Mouse (Mus musculus): Measurements from ENCODE around the gene Srgap2.

Gene Srgap2

DNA sequence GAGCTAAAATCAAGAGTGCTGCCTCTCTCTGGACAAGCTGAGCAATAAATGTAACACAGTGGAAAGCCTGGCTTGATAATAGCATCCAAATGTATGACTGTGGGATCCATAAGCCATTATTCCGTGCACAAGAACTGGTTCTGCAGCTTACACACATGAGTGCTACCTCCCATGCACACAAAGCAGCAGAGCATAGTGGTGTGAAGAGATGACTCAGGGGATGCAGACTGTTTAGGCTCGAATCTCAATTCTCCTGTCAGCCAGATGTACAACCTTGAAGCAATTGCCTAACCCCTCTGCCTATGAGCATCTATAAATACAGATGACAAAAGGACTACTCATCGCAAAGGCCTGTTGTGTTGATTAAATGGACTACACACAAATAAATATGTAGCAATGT is 126.3 kb downstream of the Srgap2 start:
- DNase-seq: no peak

DNA sequence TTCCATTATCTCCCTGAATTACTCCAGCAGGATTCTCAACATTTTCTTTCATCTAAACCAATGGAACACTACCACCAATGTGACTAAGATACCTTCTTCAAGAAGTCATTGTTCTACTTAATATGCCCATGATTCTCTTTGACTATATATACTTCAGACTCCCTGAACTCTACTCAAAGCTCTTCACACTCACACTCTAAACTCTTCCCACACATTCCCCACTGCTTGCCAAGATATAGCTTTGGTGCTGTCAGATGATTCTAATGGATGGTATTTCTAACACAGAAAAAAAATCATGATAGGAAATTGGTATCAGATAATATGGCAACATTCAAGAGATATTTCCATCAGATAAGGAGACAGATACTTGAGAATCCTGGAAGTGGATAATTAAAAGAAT is 129.0 kb downstream of the Srgap2 start:
- no peak for DNase-seq

DNA sequence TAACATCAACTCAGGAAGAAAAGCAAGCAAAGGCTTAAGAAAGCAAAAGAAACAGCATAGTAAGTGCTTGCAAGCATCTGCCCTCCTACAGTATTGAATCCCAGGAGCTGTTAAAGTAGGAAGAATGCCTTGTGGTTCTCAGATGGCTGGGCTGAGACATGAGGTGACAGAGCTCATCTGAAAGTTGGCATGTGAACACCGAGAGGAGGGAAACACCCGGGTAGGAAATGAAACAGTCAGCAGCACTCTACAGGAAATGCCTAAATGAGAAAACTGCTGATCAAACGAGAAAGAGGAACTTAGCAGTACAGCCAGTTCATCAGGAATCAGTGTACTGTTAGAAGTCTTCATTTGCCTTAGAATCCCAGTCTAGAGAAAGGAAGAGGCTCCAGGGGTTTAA is 142.7 kb downstream of the Srgap2 start:
- DNase-seq: peak; percentile 18 to 38

DNA sequence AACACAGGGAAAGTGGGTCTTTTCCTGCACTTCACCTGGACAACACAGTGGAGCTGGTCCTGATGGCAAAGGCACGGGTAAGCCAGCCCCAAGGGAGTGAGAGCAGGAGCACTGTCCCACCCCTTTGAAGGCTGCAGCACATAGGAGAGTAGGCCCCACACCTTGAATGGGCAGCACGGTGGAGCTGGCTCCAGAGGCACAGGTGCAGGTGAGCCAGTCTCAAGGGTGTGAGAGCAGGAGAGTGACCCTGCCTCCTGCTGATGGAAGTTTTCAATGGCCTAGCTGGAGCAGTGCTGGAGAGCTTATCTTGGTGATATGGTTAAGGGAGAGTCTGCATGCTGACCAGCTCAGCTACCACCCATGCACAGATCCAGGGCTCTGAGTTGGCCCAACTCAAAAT is 145.0 kb downstream of the Srgap2 start:
- no peak for DNase-seq

DNA sequence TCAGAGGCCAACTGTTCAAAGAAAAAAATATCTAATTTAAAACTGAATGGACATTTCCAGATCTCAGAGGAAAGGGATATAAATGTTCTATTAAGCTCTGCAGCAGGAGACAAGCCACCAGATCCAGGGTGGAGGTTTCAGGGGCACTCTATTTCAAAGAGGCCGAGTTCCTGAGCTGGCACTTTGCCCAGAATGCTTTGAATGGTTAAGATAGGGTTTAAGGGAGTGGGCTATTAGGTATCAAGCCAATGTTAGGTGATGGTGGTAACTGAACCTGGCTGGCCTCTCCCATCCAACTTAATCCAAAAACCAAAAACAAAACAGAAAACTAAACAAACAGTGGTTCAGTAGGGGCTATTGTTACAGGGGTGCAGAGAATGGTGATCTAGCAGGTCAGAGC is 146.9 kb downstream of the Srgap2 start:
- peak in 1 of 2 experiments; percentile 19 for DNase-seq

DNA sequence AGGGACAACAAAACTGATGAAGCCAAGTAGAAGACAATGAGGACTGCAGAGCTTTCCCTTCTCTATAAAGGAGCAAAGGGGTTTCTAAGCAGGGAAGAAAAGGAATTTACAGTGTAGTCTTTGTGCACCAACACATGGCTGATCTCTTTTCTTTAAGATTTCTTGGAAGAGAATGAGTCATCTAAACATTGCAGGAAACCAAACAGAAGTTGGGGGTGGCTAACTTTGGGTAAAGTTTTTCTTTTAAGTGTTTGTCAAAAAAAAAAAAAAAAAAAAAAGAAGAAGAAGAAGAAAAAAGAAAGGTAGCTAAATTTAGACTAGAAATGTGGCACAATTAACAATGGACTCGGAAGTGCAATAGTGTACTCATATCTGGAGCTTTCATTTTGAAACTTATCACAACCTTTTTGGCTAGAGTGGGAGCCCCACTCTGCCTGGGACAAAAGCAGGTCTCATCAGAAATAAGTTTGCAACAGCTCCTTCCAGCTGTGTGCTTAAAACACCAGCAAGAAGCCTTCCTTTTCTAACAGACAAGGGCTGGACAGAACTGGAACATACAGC is 148.2 kb downstream of the Srgap2 start:
- no peak for DNase-seq

DNA sequence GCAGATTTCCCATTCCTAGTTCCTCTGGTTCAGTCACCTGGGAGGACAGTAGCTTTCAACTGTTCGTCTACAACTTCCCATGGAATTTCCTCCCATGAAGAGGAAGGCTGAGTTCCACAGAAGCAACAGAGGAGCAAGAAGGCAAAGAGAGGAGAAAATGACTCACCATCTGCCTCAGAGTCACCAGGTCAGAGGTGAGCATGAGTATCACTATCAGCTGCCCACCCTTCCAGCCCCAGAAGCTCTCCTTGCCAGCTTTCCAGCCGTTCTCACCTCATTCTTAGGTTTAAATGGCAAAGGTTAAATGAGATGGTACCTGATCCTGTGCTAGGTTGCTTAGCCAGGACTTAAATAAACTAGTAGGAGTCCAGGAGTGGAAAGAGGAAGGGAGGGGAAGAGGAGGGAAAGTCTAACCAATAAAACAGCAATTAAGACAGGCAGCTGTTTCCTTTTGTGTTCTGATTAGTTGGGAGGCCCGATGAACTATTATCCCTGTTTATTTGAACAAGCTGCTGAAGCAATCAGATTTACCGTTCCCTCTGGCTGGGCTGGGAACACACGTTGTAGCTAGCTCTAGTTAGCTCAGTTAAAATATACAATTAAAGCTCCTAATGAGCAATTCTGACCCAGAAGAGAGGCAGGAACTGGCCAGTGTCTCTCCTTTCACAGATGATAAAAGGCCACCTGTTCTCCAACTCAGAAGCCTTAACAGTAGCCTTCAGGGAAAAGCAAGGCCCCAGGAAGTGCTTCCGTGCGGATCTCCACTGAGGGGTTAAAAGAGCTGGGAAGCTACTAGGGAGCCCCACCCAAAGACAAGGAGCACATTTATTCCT is 148.9 kb downstream of the Srgap2 start:
- DNase-seq: no peak

DNA sequence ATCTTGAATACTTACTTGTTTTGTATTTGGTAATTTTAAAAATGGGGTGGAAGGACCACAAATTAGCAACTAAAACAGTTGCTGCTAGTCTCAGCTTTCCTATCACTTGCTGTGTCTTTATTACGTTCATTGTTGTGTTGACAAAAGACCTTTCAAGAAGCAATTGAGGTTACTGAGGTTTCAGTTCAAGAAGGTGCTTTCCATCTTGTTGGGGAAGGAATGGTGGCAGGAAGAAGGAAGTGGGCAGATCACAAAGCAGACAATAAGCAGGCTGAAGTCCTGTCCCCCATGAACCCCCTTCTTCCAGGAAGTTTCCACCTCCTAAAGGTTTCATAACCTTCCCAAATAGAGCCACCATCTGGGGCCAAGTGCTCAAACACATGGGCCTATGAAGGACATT is 161.3 kb downstream of the Srgap2 start:
- DNase-seq: no peak

DNA sequence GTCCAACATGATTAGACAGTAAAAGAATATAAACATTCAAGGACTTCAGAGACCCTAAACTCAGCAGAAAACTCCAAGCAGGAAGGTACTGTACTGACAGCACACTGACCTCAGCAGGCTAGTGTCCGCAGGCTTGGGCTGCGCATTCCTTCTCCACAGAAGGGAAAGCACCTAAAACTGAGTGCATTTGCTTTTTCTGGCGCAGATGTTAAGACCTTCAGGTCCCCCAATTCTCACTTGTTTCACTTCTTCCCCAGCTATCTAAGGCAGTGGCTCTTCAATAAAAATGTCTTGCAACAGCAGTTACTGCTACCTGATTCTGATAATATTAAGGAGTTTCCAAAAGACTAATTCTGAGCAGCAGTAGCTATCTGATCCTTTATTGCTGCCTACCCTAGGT is 162.7 kb downstream of the Srgap2 start:
- no peak for DNase-seq

DNA sequence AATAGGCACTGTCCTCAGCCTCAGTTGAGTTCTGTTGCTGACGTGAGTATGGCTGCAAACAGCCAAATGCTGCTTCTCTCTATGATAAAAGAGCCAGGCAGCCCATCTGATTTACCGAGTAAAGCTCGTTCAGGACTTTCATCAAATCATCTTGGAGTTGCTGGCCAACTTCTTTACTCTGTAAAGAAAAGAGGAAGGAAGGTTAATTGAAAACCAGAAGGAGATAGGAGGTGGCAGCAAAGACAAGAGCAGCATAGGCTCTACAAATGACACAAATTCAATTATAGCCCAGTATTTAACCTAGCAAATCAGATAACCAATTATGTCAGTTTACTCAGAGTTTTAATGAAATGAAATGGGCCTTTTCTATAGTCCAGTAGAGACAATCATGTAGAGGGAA is 163.3 kb downstream of the Srgap2 start:
- no peak for DNase-seq

DNA sequence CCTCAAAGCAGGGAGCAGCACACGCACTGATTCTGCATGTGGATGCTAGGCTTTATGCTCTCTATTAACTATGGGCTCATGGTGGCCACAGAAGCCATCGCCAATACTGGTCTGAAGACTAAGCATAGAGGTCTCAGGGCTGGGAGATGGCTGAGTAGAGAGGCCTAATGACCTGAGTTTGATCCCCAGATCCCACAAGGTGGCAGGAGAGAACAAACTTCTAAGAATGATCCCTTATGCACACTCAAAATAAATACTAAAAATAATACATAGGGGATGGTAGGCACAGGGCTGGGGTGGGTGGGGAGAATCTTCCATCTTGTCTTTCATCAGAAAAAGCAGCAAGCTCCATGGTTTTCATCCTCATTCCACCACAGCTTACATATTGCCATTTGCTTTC is 165.1 kb downstream of the Srgap2 start:
- no peak for DNase-seq

DNA sequence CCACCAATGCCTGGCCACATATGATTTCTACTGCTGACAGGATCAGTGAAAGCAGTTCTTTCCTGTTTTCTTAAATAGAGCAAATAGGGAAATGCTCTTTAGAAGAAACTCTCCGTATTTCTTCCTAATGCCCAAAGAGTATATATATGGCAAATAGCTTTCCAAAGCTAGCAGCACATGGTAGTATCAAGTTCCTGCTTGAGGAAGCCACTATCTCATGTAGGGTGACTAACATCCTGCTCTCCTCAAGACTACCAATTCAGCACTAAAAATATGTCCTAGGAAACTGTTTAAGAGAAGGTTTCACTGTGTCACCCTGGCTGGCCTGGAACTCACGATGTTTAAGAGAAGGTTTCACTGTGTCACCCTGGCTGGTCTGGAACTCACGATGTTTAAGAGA is 166.4 kb downstream of the Srgap2 start:
- no peak for DNase-seq

DNA sequence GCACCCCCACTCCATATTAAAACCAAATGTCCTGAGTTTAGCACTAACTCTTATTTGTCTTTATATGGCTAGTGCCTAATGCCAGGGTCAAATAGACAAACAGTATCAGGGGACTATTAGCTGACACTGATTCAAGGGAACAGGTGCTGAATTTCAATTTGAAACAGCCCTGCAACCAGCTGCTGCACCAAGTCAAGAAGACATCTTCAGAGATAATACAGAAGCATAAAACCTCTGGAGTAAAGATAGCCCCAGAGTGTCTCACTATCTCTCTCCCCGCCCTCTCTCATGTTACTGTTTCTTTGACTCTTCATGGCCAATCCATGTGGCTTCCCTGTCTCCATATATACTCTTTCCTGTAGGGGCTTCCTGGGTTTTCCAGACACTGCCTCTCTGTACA is 167.5 kb downstream of the Srgap2 start:
- no peak for DNase-seq

DNA sequence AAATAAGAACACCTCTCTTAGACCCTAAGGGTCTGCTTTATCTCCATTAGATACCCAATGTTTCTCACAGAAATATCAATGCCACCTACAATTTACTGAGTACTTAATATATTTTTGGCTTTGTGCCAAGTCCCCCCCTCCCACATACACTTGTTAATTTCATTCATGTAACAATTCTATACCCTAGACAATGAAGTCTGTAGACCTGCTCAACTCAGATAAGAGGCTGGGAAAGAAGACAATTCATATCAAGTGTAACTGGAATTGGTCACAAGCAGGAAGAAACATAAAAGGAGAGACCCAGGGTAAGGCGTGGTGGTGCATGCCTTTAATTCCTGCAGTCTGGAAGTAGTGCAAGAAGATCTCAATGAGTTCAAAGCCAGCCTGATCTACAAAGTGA is 169.9 kb downstream of the Srgap2 start:
- DNase-seq: no peak

DNA sequence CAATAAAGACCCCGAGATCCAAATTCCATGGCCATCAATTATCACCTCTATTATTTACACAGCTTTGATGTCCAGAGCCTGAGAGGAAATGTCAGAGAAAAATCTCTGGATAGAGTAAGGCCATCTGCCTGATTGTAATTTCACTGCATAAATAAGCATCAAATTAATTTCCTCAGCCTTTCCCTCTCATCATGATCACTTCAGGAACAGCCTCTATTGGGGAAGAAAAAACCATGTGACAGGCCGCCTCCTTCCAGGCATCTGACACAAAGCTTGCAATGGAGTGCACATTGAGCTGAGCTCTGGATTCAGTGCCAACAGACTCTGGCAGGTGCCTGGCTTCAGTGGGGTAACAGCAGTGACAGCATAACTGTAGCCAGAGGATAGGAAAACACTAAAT is 175.7 kb downstream of the Srgap2 start:
- DNase-seq: peak; percentile 93 to 94

DNA sequence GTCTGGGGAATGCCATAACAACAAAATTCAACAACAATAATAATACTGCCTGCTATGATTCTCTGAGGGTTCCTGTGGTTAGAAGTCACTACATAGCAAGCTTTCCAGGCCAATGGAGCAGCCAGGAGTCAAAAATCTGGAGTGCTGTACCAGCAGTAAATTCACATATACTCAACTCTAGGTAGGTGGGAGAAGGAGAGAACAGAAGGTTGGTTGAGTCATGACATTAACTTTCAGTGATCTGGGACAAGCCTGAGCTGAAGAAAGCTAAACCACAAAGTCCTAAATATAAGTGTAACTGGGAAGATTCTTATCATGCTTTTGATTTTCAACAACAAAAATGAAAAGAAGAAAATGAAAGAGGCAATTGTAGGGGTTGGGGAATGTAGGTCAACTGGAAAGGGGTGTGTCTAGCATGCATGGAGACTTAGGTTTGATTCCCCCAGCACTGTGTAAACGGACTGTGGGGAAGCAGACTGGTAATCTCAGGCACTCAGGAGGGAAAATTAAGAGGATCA is 177.1 kb downstream of the Srgap2 start:
- no peak for DNase-seq

DNA sequence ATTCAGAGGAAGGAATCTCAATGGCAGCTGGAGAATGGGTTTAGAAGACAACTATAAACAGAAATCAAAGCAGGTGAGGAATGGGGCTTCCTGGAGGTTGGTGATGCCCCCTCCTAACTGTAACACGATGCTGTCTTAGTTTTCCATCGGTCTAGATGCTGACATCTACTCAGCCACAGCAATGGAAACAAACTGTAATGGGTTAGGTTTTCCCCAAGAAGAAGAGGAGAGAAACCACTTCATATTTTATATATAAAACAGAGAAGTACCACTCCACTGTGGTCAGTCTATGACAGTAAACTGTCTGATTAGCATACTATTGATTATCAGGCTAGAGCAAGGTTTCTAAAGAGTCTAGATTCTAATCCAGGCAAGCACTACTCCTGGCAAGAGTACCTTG is 179.4 kb downstream of the Srgap2 start:
- no peak for DNase-seq

DNA sequence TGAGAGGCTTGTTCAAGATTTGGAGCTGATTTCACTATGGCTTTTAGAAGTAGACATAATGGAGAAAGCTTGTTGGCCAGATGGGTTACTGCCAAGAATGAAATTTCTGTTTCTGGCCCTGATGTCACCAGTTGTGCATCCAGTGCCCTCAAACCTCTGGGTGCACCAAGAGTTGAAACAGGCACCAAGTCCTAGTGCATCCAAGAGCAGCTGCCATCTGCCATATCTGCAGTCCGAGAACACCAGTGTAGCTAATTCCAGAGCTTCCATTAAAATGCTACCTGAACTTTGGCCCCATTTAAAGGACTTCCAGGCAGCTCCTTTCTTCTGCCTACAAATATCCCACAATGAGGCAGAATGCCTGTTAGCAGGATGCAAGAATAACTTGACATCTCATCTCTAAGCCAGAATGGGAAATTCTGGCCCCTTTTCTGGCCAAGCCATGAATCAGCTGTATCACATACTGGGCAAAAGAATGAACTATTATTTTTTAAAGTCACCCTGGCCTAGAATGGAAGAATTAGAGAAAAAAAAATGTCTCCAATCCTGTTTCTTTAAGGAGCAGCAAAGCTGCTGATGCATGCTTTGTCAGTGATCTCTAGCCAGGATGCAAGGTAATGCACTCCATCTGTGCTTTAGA is 180.1 kb downstream of the Srgap2 start:
- DNase-seq: no peak

DNA sequence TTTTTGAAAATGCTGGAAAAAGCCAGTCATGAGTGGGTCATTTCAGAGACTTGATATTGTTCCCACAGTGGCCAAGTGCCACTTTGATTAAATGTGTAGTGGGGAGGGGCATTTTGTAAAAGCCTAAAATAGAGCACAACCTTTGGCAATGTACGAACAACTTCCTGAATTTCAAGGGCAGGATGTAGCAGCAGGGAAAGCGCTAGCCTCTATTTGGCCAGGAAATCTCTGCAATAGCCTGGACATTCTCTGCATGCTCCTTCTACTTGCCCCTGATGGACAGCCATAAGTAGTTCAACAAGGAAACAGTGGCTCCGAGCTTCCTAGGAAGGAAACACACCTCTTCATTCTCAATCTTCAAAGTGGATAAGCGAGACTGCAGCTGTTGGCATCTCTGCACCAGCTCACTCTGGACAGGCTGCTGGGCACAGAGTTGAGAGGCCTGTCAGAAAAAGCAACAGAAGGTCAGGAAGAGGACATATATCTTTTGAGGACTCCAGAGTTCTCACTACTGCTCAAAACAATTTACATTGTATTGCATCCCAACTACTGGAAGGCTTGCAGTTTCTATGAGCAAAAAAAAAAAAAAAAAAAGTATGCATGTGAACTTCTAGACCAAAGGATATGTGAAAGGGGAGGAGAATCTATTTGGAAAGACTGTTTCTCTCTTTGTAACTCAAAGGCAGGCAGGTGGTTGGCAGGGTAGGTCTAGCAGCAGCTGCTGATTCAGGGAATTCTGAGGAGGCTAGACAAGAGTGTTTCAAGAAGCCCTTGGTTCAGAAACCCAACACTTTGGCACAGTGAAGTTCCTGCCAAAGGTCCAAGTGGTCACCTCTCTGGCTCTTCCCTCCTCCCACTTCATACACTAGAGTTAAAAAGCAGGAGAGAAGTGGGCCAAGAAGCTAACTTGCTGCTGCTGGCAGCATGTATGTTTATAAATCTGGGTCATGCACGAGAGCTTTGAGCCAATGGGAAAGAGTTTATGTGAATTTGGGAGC is 181.4 kb downstream of the Srgap2 start:
- peak in 1 of 2 experiments; percentile 40 for DNase-seq

DNA sequence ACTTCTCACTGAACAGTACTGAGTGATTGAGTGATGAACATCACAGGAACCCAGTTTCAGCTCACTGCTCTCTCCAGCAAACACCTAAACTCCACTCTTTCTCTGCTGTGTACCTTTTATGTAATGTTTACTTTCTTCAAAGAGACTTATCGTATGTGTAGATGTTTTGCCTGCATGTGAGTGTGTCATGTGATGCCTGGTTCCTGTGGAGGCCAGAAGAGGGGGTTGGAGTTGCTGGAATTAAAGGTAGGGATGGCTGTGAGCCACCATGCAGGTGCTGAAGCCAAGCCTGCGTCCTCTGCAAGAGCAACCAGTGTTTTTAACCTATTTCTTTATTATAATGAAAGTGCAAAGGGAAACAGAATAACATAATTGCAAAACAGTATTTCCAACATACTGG is 182.5 kb downstream of the Srgap2 start:
- DNase-seq: peak in 1 of 2 experiments; percentile 45

DNA sequence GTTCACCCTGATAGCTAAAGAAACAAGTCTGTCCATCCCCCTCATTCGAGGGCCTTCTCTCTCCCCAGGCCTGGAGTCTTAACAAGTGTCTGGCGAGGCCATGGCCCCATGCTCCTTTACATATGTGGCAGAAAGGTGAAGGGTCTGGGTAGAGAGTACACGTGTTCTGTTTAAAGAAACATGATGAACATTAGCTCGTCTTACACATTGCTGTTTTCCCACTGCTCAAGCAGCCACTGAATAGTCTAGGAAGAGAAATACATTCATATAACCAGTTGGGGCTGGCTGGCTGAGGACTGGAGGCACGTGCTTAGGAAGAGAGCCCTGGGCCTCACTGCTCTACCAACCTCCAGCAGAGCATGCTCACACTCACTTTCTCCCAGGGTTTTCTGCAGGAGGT is 191.1 kb downstream of the Srgap2 start:
- DNase-seq: no peak

DNA sequence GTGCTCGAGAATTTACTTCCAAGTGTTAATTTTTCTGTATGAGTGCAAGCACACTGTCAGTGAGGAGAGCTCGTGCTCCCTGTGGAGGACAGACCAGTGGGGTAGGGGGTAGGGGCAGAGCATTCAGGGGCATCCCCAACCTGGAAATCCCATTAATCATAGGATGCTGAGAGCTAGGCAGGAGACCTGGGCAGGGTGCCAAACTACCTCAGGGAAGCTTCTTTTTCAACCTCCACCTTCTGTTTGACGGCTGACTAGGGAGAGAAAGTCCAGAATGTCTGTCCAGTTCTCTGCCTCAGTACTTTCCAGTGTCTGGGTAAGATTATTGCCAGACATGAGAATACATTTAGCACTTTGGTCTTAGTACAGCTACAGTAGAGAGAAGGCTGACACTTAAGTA is 191.5 kb downstream of the Srgap2 start:
- DNase-seq: peak; percentile 93 to 95

DNA sequence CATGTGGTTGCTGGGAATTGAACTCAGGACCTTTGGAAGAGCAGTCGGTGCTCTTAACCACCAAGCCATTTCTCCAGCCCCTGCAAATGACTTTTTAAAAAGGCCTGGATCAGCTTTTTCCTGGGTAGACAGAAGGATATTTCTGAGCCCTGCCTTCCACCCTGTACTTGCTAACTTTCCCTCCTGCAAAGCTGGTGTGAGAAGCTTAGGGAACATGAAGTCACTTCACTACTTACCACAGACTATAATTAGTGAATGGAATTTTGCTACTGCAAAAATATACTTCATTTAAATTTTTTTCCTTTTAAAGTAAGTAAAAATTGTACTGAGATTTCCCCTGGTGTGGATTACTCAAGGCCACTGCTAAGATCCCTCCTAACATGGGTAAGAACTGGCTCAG is 196.0 kb downstream of the Srgap2 start:
- no peak for DNase-seq
